Mouse (Mus musculus) embryonic facial prominence, embryonic 14.5 days (tissue): ENCODE measurements at regions not wholly inside any gene's neighbourhood (a gene's known extent, or its start where the extent isn't known, plus 50 kb on each side); places are given as distances from the start of the nearest gene placed in this dataset.

Source experiments
- ATAC-seq: fragments of 200-750 bp; cut with Nextera tagmentation; 2 replicates; pipeline ENCODE4 v1.8.0; 2017; ENCODE audit warnings: low read depth, moderate number of reproducible peaks, moderate TSS enrichment
- DNase-seq: peaks from one replicate; pipeline ENCODE4 v3.0.0-alpha.2; 2015; ENCODE audit warnings: low spot score
- H3K27ac ChIP-seq: fragments of 300-500 bp; sonication (generic); replicated peaks from 2 replicates; pipeline ENCODE4 v1.5.1; 2014; ENCODE audit warnings: low read depth, mild to moderate bottlenecking, low read length, moderate library complexity
- H3K27me3 ChIP-seq: fragments of 300-500 bp; sonication (generic); replicated peaks from 2 replicates; pipeline ENCODE4 v1.6.1; 2014; ENCODE audit warnings: low read length; ENCODE audit not compliant: control insufficient read depth, insufficient read depth
- H3K36me3 ChIP-seq: fragments of 300-500 bp; sonication (generic); 2 replicates; pipeline ENCODE4 v1.6.1; 2014; ENCODE audit warnings: low read length, mixed read lengths; ENCODE audit not compliant: control insufficient read depth, insufficient read depth
- H3K4me1 ChIP-seq: fragments of 300-500 bp; sonication (generic); 2 replicates; pipeline ENCODE4 v1.6.1; 2014; ENCODE audit warnings: antibody characterized with exemption, low read length; ENCODE audit not compliant: control insufficient read depth, insufficient read depth
- H3K4me2 ChIP-seq: fragments of 300-500 bp; sonication (generic); 2 replicates; pipeline ENCODE4 v1.6.1; 2014; ENCODE audit warnings: low read depth, mild to moderate bottlenecking, low read length, moderate library complexity, mixed read lengths
- H3K4me3 ChIP-seq: fragments of 300-500 bp; sonication (generic); 2 replicates; pipeline ENCODE4 v1.5.1; 2014; ENCODE audit warnings: low read depth, mild to moderate bottlenecking, low read length
- H3K9ac ChIP-seq: fragments of 300-500 bp; sonication (generic); 2 replicates; pipeline ENCODE4 v1.6.1; 2014; ENCODE audit warnings: low read depth, mild to moderate bottlenecking, low read length, moderate library complexity, mixed read lengths
- H3K9me3 ChIP-seq: fragments of 300-500 bp; sonication (generic); 2 replicates; pipeline ENCODE4 v1.6.1; 2016; ENCODE audit warnings: low read length; ENCODE audit not compliant: control insufficient read depth
- WGBS: fragments of 180-500 bp; shearing (Covaris S2); extraction: QIAGEN DNeasy Blood & Tissue Kit; methylation state at CpG from one replicate; pipeline ENCODE4 v1.1.7; 2014; 5-methylcytosine and 5-hydroxymethylcytosine counted together

GRCm38 (mm10) chr11:28702384-28702783 is 118.3 kb upstream of the Ccdc85a start:
- H3K27me3 ChIP-seq = no peaks in the 10 kb centered on the region
- H3K27ac ChIP-seq = no peak overlapping the region
- H3K36me3 ChIP-seq = no peaks in the 10 kb centered on the region
- no peak overlapping the region for H3K9ac ChIP-seq
- H3K9me3 ChIP-seq = no peaks in the 10 kb centered on the region
- H3K4me2 ChIP-seq = no peak overlapping the region
- no peak for ATAC-seq
- WGBS = 88% methylated on average over 1 of the region's 1 CpGs
- H3K4me3 ChIP-seq = no peak overlapping the region
- no peak for DNase-seq
- H3K4me1 ChIP-seq = no peaks in the 10 kb centered on the region

GRCm38 (mm10) chr11:28701379-28701778 is 117.3 kb upstream of the Ccdc85a start:
- Histone ChIP-seq H3K4me2 (no peak overlapping the region), H3K27ac (no peak overlapping the region), H3K9ac (no peak overlapping the region), H3K4me1 (no peaks in the 10 kb centered on the region), H3K9me3 (no peaks in the 10 kb centered on the region), H3K27me3 (no peaks in the 10 kb centered on the region), H3K4me3 (no peak overlapping the region), H3K36me3 (no peaks in the 10 kb centered on the region)
- no peak for ATAC-seq
- no peak for DNase-seq
- WGBS = 76% methylated on average over 2 of the region's 2 CpGs

GRCm38 (mm10) chr11:28699766-28700165 is 115.6 kb upstream of the Ccdc85a start:
- ATAC-seq = no peak

GRCm38 (mm10) chr11:28697644-28698480 is 113.7 kb upstream of the Ccdc85a start:
- H3K9ac ChIP-seq = no peak overlapping the region
- no peaks in the 10 kb centered on the region for H3K27me3 ChIP-seq
- ATAC-seq (peak; percentile 34; the same call in 1 of the 2 replicates), DNase-seq (no peak)
- H3K4me3 ChIP-seq = no peak overlapping the region
- no peaks in the 10 kb centered on the region for H3K36me3 ChIP-seq
- WGBS = 40% methylated on average over 8 of the region's 8 CpGs
- no peak overlapping the region for H3K27ac ChIP-seq
- H3K9me3 ChIP-seq = no peaks in the 10 kb centered on the region
- peaks cover 1% of the 10 kb centered on the region; the same call in 1 of the 2 replicates for H3K4me1 ChIP-seq
- no peak overlapping the region for H3K4me2 ChIP-seq

More at GRCm38 (mm10) chr11:28699766-28700165, 115.6 kb upstream of the Ccdc85a start:
- H3K36me3 ChIP-seq = no peaks in the 10 kb centered on the region
- H3K4me1 ChIP-seq = no peaks in the 10 kb centered on the region
- H3K9ac ChIP-seq = no peak overlapping the region
- H3K9me3 ChIP-seq = no peaks in the 10 kb centered on the region
- H3K4me3 ChIP-seq = no peak overlapping the region
- H3K27ac ChIP-seq = no peak overlapping the region
- no peaks in the 10 kb centered on the region for H3K27me3 ChIP-seq
- no peak for DNase-seq
- no peak overlapping the region for H3K4me2 ChIP-seq

GRCm38 (mm10) chr11:28695031-28695430 is 110.9 kb upstream of the Ccdc85a start:
- no peak for DNase-seq
- WGBS = 87% methylated on average over 3 of the region's 3 CpGs
- H3K27me3 ChIP-seq = no peaks in the 10 kb centered on the region
- H3K9ac ChIP-seq = no peak overlapping the region
- H3K36me3 ChIP-seq = no peaks in the 10 kb centered on the region
- no peaks in the 10 kb centered on the region for H3K9me3 ChIP-seq
- ATAC-seq = no peak
- no peak overlapping the region for H3K27ac ChIP-seq
- H3K4me2 ChIP-seq = no peak overlapping the region
- H3K4me3 ChIP-seq = no peak overlapping the region
- peaks cover 7% of the 10 kb centered on the region; the same call in 1 of the 2 replicates for H3K4me1 ChIP-seq

- peak; percentile 59 for DNase-seq
- Histone ChIP-seq H3K27ac (0 out of 2 replicates have a peak overlapping the region, but pooled peaks have one; percentile 19), H3K9ac (no peak overlapping the region), H3K36me3 (no peaks in the 10 kb centered on the region), H3K27me3 (no peaks in the 10 kb centered on the region), H3K4me2 (no peak overlapping the region), H3K4me1 (peaks cover 8% of the 10 kb centered on the region; the same call in 1 of the 2 replicates), H3K4me3 (no peak overlapping the region), H3K9me3 (no peaks in the 10 kb centered on the region)
- peak; percentile 56; the same call in 1 of the 2 replicates for ATAC-seq
- 10% methylated on average over 1 of the region's 1 CpGs for WGBS
Observed at GRCm38 (mm10) chr11:28693303-28693702, 109.2 kb upstream of the Ccdc85a start.

GRCm38 (mm10) chr11:28692263-28693194 is 108.4 kb upstream of the Ccdc85a start:
- 10% methylated on average over 3 of the region's 3 CpGs for WGBS

GRCm38 (mm10) chr11:28688436-28688835 is 104.3 kb upstream of the Ccdc85a start:
- ATAC-seq (no peak), DNase-seq (no peak)
- Histone ChIP-seq H3K27ac (no peak overlapping the region), H3K9ac (no peak overlapping the region), H3K9me3 (no peaks in the 10 kb centered on the region), H3K27me3 (no peaks in the 10 kb centered on the region), H3K4me1 (peaks cover 10% of the 10 kb centered on the region; the same call in 1 of the 2 replicates), H3K4me2 (no peak overlapping the region), H3K4me3 (no peak overlapping the region), H3K36me3 (no peaks in the 10 kb centered on the region)
- WGBS = 53% methylated on average over 1 of the region's 1 CpGs

More at GRCm38 (mm10) chr11:28692263-28693194, 108.4 kb upstream of the Ccdc85a start:
- H3K4me3 ChIP-seq = no peak overlapping the region
- no peaks in the 10 kb centered on the region for H3K36me3 ChIP-seq
- H3K9me3 ChIP-seq = no peaks in the 10 kb centered on the region
- ATAC-seq (peak; percentile 93), DNase-seq (peak; percentile 91)
- H3K4me2 ChIP-seq = no peak overlapping the region
- no peaks in the 10 kb centered on the region for H3K27me3 ChIP-seq
- H3K4me1 ChIP-seq = peaks cover 10% of the 10 kb centered on the region; the same call in 1 of the 2 replicates
- no peak overlapping the region for H3K9ac ChIP-seq
- peak overlapping the region; percentile 52 for H3K27ac ChIP-seq
